Mouse (Mus musculus) bone marrow macrophage, adult 2 months (primary cell): ENCODE measurements around the gene Spef2.
"Not testable (repeated sequence)": the region's sequence is repeated elsewhere in the genome, so short reads cannot be mapped to it uniquely, and the experiment has no call there.

Experiments
- CTCF ChIP-seq: IDR thresholded peaks from 2 replicates; pipeline ENCODE4 v1.5.1; 2012; ENCODE audit warnings: low read depth, mild to moderate bottlenecking, low read length, moderate library complexity
- POLR2A ChIP-seq: IDR thresholded peaks from 2 replicates; pipeline ENCODE4 v1.6.1; 2012; ENCODE audit warnings: mild to moderate bottlenecking, low read depth, low read length, borderline replicate concordance

DNA sequence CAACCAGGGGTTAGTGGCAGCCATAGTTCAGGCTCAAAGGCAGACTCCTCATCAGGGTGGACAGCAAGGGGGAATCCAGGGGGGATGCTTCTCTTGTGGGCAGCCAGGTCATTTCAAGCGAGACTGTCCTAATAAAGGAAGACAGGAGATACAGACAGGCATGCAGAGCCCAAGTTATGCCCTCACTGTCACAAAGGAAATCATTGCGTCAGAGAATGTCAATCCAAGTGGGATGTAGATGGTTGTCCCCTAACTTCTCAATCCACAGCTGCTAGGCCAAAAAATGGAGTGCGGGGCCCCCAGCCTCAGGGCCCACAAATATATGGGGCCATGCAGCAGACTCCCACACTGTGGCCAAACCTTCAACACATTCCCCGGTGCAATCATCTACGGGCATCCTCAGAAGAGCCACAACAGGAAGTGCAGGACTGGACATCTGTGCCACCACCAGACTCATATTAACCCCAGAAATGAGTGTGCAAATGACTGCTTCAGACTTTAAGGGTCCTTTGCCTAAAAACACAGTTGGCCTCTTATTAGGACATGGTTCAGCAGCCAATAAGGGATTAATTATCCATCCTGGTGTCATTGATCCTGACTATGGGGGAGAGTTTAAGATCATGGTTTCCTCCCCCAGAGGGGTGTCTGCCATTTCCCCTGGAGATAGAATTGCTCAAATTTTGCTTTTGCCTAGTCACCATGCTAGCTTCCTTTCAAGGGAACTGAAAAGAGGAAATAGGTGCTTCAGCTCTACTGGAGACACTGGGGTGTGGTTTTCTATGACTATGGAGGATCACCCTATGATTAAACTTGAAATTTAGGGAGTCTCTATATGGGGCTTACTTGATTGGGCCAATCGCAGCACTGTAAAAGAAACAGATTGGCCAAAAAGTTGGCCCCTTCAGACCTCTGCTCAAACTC lies 25.8 kb upstream of the Spef2 start:
- not testable (repeated sequence) for TF ChIP-seq CTCF, POLR2A
